Mouse (Mus musculus): Measurements from ENCODE around the gene Spata46. TPM values are rescaled to one million over a fixed set of nuclear protein-coding genes. Genes with fewer than 3 reads are reported as not detected.

Gene Spata46
- polyA plus RNA-seq, 1 experiment from 2014 or later: 2.5 TPM

DNA sequence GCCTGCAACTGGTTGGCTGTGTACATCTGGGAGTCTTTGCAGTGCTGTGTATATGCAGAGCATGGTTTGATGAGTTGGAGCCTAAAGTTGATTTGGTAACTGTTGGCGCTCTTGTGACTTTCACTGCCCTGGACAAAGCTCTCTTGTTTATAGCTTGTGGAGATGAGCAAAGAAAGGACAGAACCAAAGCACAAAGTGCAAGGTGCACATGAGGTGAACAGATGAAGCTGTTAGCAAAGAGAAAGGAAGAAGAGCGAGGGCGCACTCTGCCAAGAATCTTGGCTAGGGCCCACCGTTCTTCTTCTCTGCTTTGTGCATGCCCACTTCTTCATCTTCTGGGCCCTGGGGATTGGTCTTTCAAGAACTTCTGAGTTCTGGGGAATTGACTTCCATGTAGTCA, 35.3 kb downstream of the Spata46 start:
- no peaks in the 10 kb centered on the region for H3K9me3 ChIP-seq (replicated peaks)
- no peak overlapping the region for H3K4me3 ChIP-seq (replicated peaks)
- no peak overlapping the region for H3K27ac ChIP-seq
- ATAC-seq (replicated peaks; ENCODE audit: low FRiP score): no peak
- WGBS: 95% methylated on average over 4 of the region's 4 CpGs
- H3K9ac ChIP-seq: no peak overlapping the region
- H3K27me3 ChIP-seq: no peaks in the 10 kb centered on the region
- no peaks in the 10 kb centered on the region for H3K36me3 ChIP-seq
- H3K4me1 ChIP-seq: no peaks in the 10 kb centered on the region
- H3K4me2 ChIP-seq: no peak overlapping the region

DNA sequence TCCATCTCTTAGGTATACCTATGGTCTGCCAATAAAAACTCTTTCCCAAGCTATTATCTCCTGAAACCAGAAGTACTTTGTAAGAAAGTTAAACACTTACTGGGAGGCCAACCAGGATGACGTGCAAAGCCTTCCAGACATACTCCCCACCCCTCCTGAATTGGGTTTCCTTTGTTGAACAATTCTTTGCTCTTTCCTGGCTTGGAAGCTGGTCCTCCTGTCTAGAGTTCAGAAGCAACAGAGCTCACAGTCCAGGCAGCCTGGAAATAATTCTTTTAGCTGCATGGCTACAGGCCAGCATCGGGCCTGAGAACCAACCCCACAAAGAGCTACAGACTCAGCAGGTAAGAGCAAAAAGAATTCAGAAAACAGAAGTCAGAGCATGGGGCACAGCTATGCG, 37.7 kb downstream of the Spata46 start:
- Histone ChIP-seq H3K9me3 (replicated peaks) (no peaks in the 10 kb centered on the region), H3K27me3 (no peaks in the 10 kb centered on the region), H3K36me3 (no peaks in the 10 kb centered on the region), H3K4me2 (no peak overlapping the region), H3K27ac (no peak overlapping the region), H3K4me3 (replicated peaks) (no peak overlapping the region), H3K9ac (no peak overlapping the region), H3K4me1 (no peaks in the 10 kb centered on the region)
- ATAC-seq (replicated peaks; ENCODE audit: low FRiP score): no peak
- whole genome bisulfite sequencing: 79% methylated on average over 3 of the region's 3 CpGs

DNA sequence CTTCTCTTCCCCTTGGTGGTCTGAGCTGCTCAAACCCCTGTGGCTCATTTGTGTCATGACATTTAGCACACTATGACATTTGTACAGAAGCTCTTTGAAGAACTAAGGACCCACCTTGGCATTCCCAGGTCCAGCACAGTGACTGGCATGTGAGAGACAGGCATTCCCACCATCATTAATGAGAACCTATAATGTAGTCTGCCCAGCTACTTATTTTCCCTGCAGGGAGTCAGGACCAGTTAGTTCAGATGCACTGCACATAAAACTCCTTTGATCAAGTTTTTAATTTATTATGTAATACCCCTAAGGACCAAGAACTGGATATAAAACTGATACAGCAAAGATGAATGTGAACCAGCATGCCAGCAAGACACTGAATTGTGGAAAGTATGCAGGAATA, 42.5 kb downstream of the Spata46 start:
- Histone ChIP-seq H3K9me3 (replicated peaks) (no peaks in the 10 kb centered on the region), H3K36me3 (no peaks in the 10 kb centered on the region), H3K4me2 (no peak overlapping the region), H3K27me3 (no peaks in the 10 kb centered on the region), H3K9ac (no peak overlapping the region), H3K4me3 (replicated peaks) (no peak overlapping the region), H3K27ac (no peak overlapping the region), H3K4me1 (no peaks in the 10 kb centered on the region)
- no peak for ATAC-seq (replicated peaks; ENCODE audit: low FRiP score)

DNA sequence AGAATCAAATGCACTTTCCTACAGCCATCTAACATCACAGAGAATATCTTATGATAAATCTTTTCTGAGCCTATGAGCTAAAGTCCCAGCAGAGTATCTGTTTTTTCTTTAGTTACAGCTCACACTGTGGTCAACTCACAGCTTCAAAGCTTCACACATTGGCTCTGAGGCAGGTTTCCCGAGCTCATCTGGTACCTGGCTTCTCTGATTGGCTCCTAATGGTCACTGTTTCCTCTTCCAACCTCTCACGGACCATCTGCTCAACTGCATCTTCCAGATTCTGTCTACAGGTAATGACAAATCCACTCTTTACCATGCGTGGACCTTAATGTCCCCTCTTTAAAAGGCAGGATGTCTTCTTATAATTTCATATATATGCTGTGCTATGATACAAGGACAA, 44.7 kb downstream of the Spata46 start:
- ATAC-seq (replicated peaks; ENCODE audit: low FRiP score): no peak
- no peak overlapping the region for H3K9ac ChIP-seq
- WGBS: 57% methylated on average over 3 of the region's 3 CpGs

DNA sequence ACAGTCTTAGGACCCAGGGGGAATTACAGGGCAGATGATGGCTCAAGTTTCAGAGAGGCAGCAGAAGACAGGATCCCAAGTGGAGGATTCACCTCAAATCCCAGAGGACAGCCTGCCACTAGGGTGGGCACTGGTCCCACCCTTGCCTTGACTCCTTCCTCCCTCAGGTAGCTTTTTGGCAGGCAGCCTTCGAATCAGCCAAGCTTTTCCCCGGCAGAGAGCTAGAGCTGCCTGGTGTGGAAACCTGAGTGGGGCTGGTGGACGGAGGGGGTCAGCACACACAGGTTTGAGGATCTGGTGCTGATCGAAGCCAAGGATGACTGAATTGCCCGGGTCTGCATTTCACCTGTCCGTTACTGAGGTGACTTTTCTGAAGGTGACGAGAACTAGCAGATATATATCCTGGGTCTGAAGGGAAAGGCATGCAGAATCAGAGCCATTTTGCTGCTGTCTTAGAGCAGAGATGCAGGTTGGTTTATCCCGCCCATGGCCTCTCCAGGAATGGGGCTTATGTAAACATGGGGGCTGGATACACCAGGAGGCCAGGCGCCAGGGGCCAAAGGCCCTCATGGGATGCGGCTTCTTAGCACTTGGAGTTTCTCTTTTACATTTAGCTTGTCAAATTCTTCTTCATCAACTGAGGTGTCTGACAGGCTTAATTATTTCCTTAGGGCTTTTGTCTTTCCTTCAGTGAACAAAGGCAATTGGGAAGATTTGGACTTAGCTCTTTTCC, 51.7 kb downstream of the Spata46 start:
- Histone ChIP-seq H3K4me1 (peaks cover 10% of the 10 kb centered on the region), H3K36me3 (no peaks in the 10 kb centered on the region), H3K4me2 (no peak overlapping the region), H3K9ac (no peak overlapping the region), H3K4me3 (replicated peaks) (no peak overlapping the region), H3K27ac (no peak overlapping the region), H3K27me3 (no peaks in the 10 kb centered on the region), H3K9me3 (replicated peaks) (no peaks in the 10 kb centered on the region)
- peak; percentile 65 for ATAC-seq (replicated peaks; ENCODE audit: low FRiP score)
- WGBS: 26% methylated on average over 10 of the region's 10 CpGs

More for the DNA sequence above, 44.7 kb downstream of the Spata46 start:
- H3K36me3 ChIP-seq: no peaks in the 10 kb centered on the region
- H3K27me3 ChIP-seq: no peaks in the 10 kb centered on the region
- H3K9me3 ChIP-seq (replicated peaks): no peaks in the 10 kb centered on the region
- no peaks in the 10 kb centered on the region for H3K4me1 ChIP-seq
- H3K4me3 ChIP-seq (replicated peaks): no peak overlapping the region
- no peak overlapping the region for H3K27ac ChIP-seq
- no peak overlapping the region for H3K4me2 ChIP-seq

Other genes with a start within 250 kb of the Spata46 start
- gene Ddr2, start 198.0 kb upstream of the Spata46 start, polyA plus RNA-seq (2015; fragmentation: Nextera tagmentation; extraction: Ambion mirVana): 33.3 and 35.0 TPM in 2 replicates
- gene Uap1, start 133.8 kb upstream of the Spata46 start, polyA plus RNA-seq (2015; fragmentation: Nextera tagmentation; extraction: Ambion mirVana): 52.2 and 56.4 TPM in 2 replicates
- 8.3 and 8.7 TPM in 2 replicates for gene Uhmk1, start 93.4 kb upstream of the Spata46 start, polyA plus RNA-seq (2015; fragmentation: Nextera tagmentation; extraction: Ambion mirVana)
- gene Sh2d1b2, start 76.1 kb upstream of the Spata46 start, polyA plus RNA-seq (2015; fragmentation: Nextera tagmentation; extraction: Ambion mirVana): not detected in 2 replicates
- gene Sh2d1b1, start 31.5 kb upstream of the Spata46 start, polyA plus RNA-seq (2015; fragmentation: Nextera tagmentation; extraction: Ambion mirVana): 0.06 and 0.16 TPM in 2 replicates
- gene Gm7694, start 2.5 kb upstream of the Spata46 start, polyA plus RNA-seq (2015; fragmentation: Nextera tagmentation; extraction: Ambion mirVana): 5.8 TPM in 2 replicates

All from kidney, embryonic 15.5 days (tissue).